Mouse (Mus musculus): ENCODE results near the gene Pibf1.

Pibf1 gene

DNA sequence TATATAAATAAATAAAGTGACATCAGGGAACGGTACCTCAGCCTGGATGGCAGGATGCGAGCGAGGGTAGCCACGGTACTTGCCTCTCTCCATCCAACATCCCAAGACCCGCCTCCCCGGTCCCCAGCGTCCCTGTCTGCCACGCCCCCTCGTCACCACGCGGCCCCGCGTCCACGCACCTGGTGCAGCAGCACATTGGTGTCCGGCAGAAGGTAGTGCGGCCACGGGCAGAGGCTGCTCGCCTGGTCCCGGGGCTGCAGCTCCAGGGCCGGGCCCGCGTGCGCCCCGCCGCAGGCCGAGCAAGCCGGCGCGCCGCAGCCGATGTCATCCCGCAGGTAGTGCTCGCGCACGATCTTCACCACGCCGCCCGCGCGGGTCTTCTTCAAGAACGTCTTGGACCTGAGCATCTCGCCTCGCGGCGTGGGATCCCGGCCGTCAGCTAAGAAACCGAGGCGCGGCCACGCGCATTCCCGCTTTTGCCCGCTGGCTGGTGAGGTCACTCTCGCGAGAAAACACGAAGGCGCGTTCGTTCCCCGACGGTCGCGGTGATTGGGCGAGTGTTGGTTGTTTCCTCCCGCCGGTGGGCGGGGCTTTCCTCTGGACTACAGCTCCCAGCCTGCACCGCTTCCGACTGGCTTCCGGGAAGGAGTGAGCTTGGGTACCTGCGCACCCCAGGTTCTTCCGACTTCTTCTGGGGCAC, at the start of gene Pibf1, which contains the start of gene Dis3:
Pibf1 (plus strand) TSS at position 158 of the 700 bp plus-strand sequence.
Dis3 (minus strand) TSS at position 504 of the 700 bp plus-strand sequence.
- DNase-seq, result peak; percentile 99

DNA sequence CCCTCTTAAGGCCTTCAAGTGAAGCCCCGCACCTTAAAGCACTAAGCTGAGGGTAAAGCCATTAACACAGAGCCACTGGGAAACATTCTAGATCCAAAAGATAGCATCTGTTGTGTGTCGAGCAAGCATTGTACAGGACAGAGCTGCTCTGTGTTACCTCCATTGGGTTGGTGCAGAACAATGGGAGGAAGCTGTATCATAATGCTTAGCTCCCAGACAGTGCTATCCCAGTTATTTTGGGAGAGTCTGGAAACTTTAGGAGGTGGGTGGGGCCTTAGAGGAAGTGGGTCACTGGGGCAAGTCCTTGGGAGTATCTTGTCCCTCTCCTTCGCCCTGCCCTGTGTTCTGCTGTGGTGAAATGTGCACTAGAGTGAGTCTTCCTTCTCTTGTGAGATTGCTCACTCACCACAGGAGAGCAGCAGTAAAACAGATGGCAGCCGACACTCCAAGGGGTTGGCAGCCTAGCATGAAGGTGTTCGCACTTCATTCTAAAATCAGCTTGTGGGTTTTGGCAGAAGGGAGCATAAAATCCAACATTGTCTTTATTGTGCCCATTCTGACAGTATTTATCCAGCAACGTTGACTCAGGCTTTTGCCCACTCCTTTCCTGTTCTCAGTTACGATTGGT, 40.2 kb upstream of the Pibf1 start:
- no peak for DNase-seq

DNA sequence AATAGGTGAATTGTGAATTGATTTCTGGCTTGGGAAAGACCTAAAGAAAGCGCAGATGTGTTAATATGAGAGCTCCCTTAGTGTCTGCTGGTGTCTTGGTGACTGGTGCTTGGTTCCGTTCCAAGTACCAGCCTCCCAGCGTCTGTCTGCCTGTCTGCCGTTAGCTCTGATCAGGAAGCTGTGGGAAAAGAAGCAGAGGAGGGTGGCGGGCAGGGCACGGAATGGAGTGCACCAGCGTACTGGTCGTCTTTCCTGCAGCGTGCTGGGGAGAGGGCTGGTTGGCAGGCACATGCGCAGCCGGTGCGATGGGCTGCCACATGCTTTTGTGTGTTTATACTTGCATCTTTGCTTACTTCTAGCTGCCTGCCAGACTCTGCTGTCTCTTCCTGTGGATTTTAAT, 38.6 kb upstream of the Pibf1 start:
- DNase-seq, result peak; percentile 21

DNA sequence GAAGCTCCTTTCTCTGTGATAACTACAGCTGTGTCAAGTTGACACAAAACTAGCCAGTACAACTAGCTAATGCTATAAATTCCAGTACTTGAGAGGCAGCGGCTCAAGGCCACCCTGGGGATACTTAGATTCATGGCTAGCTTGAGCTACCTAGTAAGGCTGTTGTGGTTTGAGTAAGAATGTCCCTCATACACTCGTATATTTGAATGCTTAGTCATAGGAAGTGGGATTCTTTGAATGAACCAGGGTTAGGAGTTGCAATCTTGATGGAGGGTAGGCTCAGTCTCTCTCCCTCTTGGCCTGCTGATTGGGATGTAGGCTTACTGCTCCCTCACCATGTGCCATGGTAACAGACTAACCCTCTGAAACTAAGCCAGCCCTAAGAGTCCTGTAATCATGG, 36.1 kb upstream of the Pibf1 start:
- DNase-seq, result no peak

DNA sequence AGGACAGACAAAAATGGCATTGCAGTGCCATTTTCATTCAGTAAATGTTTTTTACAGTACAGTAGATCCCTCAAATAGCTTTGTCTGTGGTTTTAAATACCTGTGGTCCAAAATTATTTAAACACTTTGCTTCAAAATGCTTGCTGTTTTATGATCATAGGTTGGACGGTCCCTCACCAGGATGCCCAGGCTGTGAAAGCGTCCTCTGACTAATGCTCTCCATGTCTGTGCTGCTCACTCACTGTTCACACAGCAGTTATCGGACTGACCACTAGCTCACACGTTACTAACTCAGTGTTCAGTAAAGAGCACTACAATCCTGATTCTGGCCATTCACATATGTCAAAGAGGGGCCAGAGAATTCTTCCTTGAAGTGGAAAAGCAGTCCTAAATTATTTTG, 28.1 kb upstream of the Pibf1 start:
- DNase-seq, result no peak

DNA sequence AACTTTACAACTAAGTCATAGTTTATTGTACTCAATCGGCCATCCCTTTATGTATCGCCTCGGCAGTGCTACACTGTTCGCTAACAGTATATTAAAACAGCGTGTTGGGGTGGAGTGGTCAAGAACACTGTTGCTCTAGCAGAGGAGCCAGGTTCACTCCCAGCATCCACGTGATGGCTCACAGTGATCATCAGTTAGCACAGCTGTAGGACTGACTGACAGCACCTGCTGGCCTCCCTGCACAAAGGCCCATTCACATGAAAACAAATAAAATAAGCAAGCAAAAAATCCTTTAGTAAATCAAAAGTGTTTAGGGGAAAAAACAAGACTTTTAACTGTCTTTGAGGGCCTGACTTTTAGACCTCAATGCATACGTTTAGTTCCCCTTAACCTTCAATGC, 10.3 kb upstream of the Pibf1 start:
- DNase-seq, result no peak

DNA sequence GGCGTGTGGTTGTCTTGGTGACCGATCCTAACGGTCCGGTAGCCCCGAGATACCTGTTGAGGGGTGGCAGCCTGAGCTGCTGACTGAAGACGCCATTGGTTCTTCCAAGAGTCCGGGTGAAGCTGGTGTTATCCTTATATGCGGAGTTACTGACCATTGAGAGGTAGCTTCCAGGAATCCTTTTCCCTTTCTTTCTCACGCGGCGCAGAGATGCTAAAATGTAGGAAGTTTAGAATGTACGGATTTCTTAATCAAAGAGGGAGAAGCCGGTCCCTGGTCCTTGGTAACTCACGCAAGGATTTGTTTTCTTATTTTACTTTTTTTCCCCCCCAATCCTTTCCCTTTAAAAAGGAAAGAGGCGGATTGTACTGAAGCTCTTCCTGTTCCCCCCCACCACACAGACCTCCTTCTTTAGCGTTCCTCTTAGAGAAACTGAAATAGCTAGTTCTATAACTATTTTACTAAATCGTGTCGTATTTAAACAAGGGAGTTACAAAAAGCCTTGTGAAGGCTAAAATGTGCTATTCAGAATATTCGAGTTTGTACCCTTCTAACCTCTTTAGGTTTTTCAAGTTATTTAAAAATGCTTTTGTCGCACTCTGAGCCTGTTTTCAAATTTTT, 853 bp downstream of the Pibf1 start:
- DNase-seq, result no peak

DNA sequence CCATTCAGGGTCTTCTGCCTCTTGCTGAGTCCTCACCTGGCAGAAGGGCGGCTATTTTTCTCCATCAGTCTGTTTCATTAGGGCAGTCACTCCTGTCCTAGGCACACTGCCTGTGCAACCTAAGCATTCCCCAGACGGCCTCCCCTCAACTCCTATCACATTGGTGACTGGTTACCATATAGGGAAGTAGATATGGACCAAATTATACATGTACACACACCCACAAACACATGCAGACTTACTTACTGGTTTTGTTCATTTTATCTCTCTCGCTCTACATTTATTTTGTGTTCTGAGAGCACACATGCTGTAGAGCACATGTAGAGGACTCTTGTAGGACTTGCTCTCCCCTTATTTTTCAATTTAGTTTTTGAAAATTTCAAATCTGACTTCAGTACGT, 3.8 kb downstream of the Pibf1 start:
- no peak for DNase-seq

DNA sequence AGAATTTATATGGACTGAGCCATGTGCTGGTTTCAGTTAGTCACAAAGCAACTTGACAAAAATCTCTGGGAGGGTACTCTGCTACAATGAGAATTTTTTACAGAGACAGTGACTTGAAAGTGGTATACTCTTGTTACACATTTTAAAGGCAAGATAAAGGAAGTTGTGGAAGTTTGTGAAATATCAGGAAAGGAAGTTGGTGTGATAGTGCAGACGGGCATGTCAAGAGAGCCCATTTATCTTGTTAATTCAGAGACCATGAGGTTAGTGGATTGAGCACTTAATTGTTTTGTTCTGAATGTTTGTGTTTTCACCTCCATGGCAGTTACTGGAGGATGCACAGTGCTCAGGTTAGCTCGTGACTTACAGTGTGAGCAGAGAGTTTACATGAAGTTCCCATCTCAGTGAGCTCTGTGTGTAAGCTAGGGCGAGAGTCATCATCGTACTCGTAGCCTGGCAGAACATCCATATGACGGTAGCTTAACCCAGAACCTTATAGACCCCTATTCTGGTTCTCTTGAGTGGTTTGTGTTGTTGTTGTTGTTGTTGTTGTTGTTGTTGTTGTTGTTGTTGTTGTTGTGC, 5.4 kb downstream of the Pibf1 start:
- DNase-seq, result no peak

DNA sequence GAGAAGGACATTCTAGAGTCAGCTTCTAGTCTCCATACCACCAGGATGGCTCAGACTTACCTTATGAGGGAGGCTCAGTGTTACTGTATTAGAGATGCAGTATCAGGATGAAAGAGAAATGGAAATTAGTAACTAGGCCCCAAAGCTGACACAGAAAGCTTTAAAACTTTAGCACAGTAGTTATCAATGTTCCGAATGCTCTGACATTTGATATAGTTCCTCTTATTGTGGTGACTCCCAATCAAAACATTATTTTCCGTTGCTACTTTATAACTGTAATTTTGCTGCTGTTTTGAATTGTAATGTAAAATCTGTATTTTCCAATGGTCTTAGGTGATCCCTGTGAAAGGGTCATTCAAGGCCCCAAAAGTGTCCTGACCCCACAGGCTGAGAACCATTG, 7.4 kb downstream of the Pibf1 start:
- DNase-seq, result no peak

DNA sequence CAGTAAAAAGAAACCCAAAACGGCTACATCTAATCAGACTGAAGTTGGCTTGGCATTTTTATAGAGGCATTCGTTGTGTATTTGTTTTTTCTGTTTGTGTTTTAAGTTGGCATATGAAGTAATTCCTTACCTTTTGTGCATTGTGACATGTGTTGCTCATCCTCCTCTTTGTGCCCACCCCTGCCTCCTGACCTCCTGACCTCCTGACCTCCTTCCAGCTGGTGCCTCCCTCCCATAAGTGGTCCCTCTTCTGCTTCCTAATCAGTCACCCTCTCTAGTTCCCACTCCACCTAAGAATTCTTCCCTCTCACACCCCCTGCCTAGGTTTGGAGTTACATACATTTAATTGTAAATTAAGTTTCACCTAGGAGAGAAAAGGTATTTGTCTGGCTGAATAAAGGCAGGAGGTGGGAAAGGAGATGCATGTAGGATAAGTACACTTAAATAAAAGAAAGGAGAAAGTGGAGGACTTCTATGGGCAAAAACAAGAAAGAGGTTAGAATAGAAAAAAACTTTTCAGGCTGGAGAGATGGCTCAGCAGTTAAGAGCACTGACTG, 8.5 kb downstream of the Pibf1 start:
- no peak for DNase-seq

DNA sequence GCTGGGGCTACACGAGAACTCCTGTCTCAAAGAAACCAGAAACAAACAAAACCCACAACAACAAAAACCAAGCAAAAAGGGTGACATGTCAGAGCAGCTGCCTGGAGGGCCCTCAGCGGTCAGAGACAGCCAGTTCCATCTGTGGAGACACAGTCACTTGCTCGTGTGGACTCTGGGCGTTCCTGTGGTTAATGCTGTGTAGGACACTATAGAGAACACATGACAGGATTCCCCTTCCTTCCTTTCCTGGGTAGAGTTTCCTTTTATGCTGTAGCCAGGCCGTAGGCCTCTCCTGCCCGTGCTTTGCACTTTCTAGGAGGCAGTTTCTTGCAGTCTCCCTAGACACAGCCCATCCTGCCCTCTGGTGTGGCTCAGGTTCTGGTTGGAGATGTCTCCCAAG, 9.5 kb downstream of the Pibf1 start:
- DNase-seq, result no peak

DNA sequence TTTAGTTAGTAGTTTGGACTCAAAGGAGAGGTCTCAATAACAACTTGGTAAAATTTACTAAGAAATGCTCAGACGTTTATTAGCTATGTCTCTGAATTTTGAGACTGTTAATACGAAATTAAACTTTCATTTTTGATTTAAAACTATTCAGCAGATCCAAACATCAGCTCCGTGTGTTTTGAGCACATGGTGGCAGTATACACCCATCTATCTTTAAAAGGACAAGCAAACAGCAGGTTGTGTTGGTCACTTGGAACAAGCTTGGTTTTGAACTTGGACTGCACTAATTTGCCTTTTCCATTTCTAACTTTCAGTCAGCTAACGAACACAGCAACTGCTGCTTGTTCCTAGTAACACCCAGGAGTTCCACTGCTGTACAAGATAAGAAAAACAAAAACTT, 18.4 kb downstream of the Pibf1 start:
- DNase-seq, result no peak

DNA sequence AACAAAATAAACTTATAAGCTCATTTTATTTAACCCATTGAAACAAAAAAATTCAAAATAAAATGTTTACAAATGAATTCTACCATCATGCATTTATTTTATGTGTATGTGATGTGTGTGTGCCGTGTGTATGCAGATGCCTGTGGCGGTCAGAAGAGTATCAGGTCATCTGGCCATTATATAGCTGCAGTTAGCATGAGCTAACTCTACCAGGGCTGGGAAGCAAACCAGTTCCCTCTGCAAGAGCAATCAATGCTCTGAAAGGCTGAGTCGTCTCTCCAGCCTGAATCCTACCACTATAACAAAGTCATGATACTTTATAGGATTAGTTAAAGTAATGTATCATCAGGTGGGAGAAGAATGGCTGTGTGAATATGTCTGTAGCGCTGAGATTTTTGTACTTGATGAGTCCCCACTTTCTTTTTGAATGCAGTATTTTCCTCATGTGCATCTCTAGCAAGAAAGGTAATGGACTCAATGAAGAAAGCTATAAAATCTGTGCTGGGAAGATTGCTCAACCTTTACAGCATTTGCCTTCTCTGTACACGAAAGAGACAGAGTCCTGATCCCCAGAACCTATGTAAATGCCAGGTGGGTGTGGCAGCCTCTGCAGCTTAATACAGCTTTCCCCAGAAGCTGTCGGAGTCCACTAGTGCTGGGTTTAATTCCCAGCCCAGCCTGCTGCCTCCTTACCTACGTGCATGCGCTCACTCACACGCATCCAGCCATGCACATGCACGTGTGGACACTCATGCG, 22.5 kb downstream of the Pibf1 start:
- no peak for DNase-seq

DNA sequence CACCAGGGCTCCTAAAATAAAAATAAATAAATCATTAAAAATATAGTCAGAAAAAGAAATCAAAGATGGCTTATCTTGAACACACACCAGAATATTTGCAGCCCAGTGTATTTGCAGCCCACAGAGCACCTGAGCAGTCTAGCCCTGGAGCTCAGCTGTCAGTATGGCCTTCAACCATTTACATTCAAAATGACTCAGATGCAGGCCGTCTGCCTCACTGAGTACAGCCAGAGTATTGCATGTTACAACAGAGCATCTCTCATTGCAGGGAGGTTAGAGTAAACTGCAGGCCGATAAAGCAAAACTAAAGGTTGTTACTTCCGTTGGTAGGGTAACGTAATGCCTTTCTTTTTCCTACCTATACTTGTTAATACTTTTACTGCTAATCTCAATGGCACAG, 24.9 kb downstream of the Pibf1 start:
- no peak for DNase-seq

DNA sequence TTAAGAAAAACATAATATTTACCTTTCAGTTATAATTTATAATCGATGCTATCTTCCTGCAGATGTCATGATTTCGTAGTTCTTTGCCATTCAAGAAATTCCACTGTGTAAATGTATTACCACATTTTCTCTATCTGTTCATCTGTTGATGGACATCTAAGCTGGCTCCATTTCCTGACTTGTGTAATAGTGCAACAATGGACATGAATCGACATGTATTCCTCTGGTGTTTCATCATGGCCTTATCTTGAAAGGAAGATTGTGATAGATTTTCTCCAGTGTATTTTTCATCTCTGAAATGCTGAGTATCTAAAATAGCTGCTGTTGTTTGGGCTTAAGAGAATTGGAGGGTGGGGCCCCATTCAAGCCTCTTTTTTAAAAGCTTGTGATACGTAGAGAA, 27.5 kb downstream of the Pibf1 start:
- DNase-seq, result no peak

DNA sequence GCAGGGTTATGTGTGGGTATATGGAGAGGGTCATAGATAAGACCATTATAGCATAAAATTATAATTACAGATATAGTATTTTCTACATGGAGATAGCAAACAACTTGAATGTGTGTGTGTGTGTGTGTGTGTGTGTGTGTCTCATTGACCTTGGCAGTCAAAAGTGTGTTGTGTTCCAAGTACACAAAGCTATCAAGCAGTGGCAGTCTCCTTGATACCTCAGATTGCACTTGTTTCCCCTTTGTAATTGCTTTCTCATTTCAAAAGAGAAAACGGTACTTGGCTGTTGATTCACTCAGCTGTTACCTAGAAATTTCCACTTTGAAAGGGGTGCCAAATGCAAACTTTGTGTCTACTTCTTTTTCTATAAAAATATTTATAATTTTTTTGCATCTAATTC, 28.3 kb downstream of the Pibf1 start:
- DNase-seq, result no peak

DNA sequence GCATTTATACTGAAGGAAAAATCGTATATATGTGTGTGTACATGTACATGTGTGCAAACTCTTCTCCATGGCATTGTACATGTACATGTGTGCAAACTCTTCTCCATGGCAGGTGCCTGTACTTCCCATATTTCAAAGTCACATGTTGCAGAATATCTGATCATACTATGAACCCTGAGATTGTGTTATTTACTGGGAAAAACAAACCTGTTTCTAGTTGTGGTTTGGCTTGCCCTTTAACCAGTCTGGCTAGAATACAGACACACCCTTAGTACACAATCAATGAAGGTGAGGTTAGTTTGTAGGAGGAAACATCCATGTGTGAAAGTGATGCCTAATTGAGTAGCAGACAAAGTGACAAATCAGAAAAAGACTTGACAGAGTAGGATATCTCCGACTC, 29.8 kb downstream of the Pibf1 start:
- no peak for DNase-seq

DNA sequence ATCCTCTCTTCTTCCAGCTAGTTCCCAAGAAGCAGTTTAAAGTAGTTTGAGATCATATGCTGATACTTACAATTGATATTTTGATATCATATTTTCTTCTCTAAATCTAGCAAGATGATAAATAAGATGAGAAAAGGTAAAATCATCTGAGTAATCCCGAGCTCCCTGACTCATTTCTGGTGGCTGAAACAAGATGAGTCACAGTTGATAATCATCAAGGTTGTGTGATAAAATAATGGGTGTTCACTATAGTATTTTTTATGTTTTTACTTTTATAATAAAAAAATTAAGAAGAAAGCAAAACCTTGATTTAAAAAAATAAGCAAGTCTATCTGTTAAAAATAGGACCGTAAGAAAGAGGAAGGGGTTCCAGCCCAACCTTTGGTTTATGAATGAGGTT, 34.8 kb downstream of the Pibf1 start:
- no peak for DNase-seq

DNA sequence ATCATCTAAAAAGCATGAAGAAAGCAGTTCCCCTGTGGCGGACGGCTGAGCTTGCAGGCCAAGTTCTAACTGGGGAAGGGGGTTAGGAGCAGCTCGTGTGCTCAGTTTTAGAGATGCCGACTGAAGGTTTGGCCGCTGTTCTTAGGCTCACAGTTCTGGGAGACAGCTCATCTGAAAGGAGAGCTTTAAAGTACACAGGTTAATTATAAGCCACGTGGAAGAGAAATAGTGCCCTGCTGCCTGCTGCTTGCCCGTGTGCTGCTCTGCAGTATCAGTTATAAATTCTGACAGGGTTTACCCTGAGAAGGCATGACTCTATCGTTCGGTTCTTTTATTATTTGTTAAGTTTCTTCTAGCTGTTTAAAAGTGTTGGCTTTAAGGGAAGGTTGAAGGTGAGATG, 36.5 kb downstream of the Pibf1 start:
- DNase-seq, result no peak

DNA sequence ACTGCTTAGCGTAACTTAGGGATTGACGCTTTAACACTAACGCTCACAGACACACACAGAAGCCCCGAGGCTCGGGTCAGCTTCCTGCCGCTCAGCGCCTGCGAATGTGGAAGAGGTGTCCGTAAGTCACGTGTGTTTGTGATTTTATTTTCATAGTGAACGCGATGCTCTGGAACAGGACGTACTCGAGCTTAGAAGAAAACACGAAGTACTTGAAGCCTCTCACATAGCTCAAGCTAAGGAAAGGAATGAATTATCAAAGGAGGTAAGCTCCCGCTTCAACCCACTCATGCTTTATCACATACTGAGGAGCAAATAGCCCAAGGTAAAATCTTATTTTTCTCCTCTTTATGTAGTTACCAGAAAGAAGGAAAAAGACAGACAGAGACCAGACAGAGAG, 37.1 kb downstream of the Pibf1 start:
- DNase-seq, result no peak

DNA sequence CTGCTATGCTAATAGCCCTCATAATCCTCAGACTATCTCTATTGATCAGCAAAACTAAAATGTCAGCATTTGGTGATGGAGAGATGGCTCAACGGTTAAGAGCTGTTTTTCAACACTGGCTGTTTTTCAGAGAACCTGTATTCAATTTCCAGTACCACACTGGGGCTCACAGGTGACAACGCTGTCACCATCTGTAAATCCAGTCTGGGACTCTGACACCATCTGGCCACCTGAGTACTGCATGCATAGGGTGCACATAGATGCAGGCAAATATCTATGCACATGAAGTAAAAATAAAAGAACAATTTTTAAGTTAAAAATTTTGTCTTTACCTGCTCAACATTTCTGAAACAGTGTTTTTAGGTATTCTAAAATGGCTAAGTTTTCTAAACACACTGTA, 40.8 kb downstream of the Pibf1 start:
- no peak for DNase-seq
